Mouse (Mus musculus) brain, embryonic 14.5 days (tissue): ENCODE data around the gene Wipf1. TPM values are rescaled to one million over a fixed set of nuclear protein-coding genes. Genes with fewer than 3 reads are reported as not detected.

Experiments
- DNase-seq: peaks from one replicate; pipeline ENCODE4 v3.0.0-alpha.2; 2011; ENCODE audit warnings: low read depth
- CTCF ChIP-seq: fragments of 200-500 bp; IDR thresholded peaks from 2 replicates; pipeline ENCODE4 v1.5.1; 2012; ENCODE audit warnings: inconsistent platforms, mild to moderate bottlenecking, moderate library complexity, borderline replicate concordance; ENCODE audit not compliant: insufficient read depth, insufficient read length; ENCODE audit errors: extremely low read depth
- POLR2A ChIP-seq: fragments of 200-500 bp; IDR thresholded peaks from 2 replicates; pipeline ENCODE4 v1.6.1; 2012; ENCODE audit warnings: mild to moderate bottlenecking, inconsistent platforms, borderline replicate concordance; ENCODE audit not compliant: poor library complexity, insufficient read depth, insufficient read length, severe bottlenecking; ENCODE audit errors: extremely low read depth
- polyA plus RNA-seq: library from polyadenylated mRNA; depleted of rRNA; stranded (reverse); fragments of >200 nt; gene quantifications from 2 replicates; pipeline ENCODE4 v1.2.3, GENCODE M21; 2012; rRNA removed

Gene Wipf1
- polyA plus RNA-seq, 1 experiment = 3.8 TPM

DNA sequence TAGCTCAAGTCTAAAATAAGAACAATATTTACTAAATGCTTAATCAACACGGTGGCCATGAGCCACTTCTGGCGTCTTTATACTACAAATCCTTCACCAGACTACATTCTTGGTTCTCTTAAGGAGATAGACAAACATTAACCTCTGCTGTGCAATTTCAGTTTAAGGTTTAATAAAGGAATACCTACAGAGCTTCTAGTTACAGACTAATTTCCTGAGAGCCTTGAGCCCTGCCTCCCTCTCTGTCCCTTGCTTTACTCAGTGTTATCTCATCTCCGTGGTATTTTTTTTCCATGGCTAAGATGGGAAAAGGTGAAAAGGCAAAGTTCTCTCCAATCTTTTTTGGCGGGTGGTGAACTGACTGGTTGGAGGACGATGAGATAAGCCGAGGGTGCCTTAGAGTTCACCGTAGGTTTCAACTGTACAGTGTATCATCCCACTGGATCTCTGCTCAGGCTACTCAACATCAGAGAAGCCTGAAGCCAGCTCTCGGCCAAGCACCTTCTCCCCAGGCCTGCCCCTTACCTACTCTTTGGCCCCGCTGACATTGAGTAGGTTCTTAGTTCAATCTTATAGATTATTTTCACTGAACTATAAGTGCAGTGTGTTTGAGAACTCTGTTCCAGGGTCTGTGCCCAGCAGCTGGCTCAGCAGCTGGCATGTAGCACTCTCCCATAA is 149.1 kb downstream of the Wipf1 start:
- TF ChIP-seq POLR2A (no peak), CTCF (no peak)
- DNase-seq = no peak

- DNase-seq = no peak
- TF ChIP-seq POLR2A (no peak), CTCF (no peak)
Observed at GRCm38 (mm10) chr2:73379656-73380055, 149.9 kb downstream of the Wipf1 start.

Other genes with a start within 250 kb of the Wipf1 start
- 6.4 and 6.8 TPM in 2 replicates for gene Scrn3, start 217.1 kb downstream of the Wipf1 start, polyA plus RNA-seq
- 20.5 and 21.3 TPM in 2 replicates for gene Cir1, start 217.0 kb downstream of the Wipf1 start, polyA plus RNA-seq
- 7.7 and 8.8 TPM in 2 replicates for gene Gpr155, start 143.2 kb downstream of the Wipf1 start, polyA plus RNA-seq
- gene Chrna1, start 50.6 kb upstream of the Wipf1 start, polyA plus RNA-seq = 0.12 and 0.13 TPM in 2 replicates
- gene Chn1, start 245.6 kb upstream of the Wipf1 start, polyA plus RNA-seq = 194 and 219 TPM in 2 replicates